Mouse (Mus musculus) forebrain, postnatal 0 days (tissue): ENCODE data around the gene Fkbp2. TPM values are rescaled to one million over a fixed set of nuclear protein-coding genes. Genes with fewer than 3 reads are reported as not detected.

Experiments used
- ATAC-seq: fragments of 200-750 bp; cut with Nextera tagmentation; 2 replicates; pipeline ENCODE4 v1.8.0; 2017; ENCODE audit warnings: mild to moderate bottlenecking, moderate library complexity
- DNase-seq: peaks from one replicate; pipeline ENCODE4 v3.0.0-alpha.2; 2015
- H3K27ac ChIP-seq: fragments of 300-500 bp; sonication (generic); 2 replicates; pipeline ENCODE4 v1.5.1; 2014; ENCODE audit warnings: low read depth, mild to moderate bottlenecking, antibody characterized with exemption, low read length, moderate library complexity, mixed read lengths
- H3K27me3 ChIP-seq: fragments of 300-500 bp; sonication (generic); 2 replicates; pipeline ENCODE4 v1.6.1; 2014; ENCODE audit warnings: mild to moderate bottlenecking, low read length, mixed read lengths; ENCODE audit not compliant: insufficient read depth
- H3K36me3 ChIP-seq: fragments of 300-500 bp; sonication (generic); 2 replicates; pipeline ENCODE4 v1.6.1; 2014; ENCODE audit warnings: mild to moderate bottlenecking, moderate library complexity; ENCODE audit not compliant: insufficient read depth
- H3K4me1 ChIP-seq: fragments of 300-500 bp; sonication (generic); 2 replicates; pipeline ENCODE4 v1.6.1; 2014; ENCODE audit warnings: antibody characterized with exemption; ENCODE audit not compliant: insufficient read depth
- H3K4me2 ChIP-seq: fragments of 300-500 bp; sonication (generic); 2 replicates; pipeline ENCODE4 v1.6.1; 2014; ENCODE audit warnings: low read depth, mild to moderate bottlenecking, moderate library complexity
- H3K4me3 ChIP-seq: fragments of 300-500 bp; sonication (generic); 2 replicates; pipeline ENCODE4 v1.5.1; 2014; ENCODE audit warnings: low read depth, low read length, mixed read lengths
- H3K9ac ChIP-seq: fragments of 300-500 bp; sonication (generic); 2 replicates; pipeline ENCODE4 v1.6.1; 2014; ENCODE audit warnings: mild to moderate bottlenecking
- H3K9me3 ChIP-seq: fragments of 300-500 bp; sonication (generic); 2 replicates; pipeline ENCODE4 v1.6.1; 2016; ENCODE audit warnings: low read length
- CTCF ChIP-seq: sonication (generic); IDR thresholded peaks from 2 replicates; pipeline ENCODE4 v1.5.1; 2016; ENCODE audit warnings: antibody characterized with exemption, control low read depth, low read depth
- WGBS: fragments of 180-500 bp; shearing (Covaris S2); extraction: QIAGEN DNeasy Blood & Tissue Kit; methylation state at CpG from one replicate; pipeline ENCODE4 v1.1.7; 2014; 5-methylcytosine and 5-hydroxymethylcytosine counted together
- polyA plus RNA-seq: library from polyadenylated mRNA; unstranded; fragments of >200 nt; fragmentation: Nextera tagmentation; extraction: Ambion mirVana; gene quantifications from 2 replicates; pipeline ENCODE4 v1.2.1, GENCODE M21; 2015
- total RNA-seq: library from RNA; depleted of rRNA; stranded (reverse); fragments of >200 nt; gene quantifications from 2 replicates; pipeline ENCODE4 v1.2.3, GENCODE M21; 2014; rRNA removed

Fkbp2 gene
- total and polyA plus RNA-seq, 2 experiments from 2014 or later: 26.8 to 106 TPM

DNA sequence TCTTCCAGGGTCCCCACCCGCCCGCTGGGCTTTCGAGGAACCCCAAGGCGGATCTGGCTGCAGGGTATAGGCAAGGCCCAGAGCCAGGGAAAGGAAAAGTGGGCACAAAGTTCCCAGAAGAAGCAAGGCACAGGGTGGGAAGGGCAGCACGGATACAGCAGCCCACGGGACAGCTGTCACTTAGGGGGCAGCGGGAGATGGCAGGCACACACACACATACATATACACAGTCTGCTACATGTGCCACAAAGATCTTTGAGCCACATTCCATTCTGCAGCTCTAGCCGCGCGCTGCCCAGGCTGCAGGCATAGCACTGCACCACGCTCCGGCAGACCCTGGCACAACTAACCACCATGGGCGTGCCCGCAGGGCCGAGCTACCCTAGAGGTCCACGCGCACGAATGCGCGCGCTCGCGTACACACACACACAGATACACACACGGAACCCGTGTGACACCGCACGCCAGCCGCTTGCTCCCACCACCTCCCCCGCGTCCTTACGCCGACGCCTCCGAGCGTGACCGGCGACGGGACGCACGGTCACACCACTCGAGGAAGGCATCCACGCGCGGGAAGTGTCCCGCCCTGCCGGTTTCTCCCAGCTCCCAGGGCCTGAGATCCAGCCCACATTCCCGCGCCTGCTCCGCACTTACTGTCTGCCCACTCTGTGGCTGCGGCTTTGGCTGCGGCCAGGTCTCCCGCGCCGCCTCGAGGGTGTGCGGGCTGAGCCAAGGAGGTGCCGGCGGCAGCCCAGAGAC, 46.7 kb downstream of the Fkbp2 start:
- ATAC-seq: peak; percentile 82
- peak overlapping the region; percentile 41 for H3K4me3 ChIP-seq
- H3K27ac ChIP-seq: no peak overlapping the region
- H3K9ac ChIP-seq: peak overlapping the region; percentile 44
- no peak for TF ChIP-seq CTCF
- 0 out of 2 replicates have a peak, but pooled peaks cover 4% of the 10 kb centered on the region for H3K4me1 ChIP-seq
- H3K27me3 ChIP-seq: peaks cover 27% of the 10 kb centered on the region
- 0 out of 2 replicates have a peak, but pooled peaks cover 4% of the 10 kb centered on the region for H3K36me3 ChIP-seq
- WGBS: 4% methylated on average over 58 of the region's 58 CpGs
- peak overlapping the region; percentile 67 for H3K4me2 ChIP-seq
- DNase-seq: peak; percentile 58
- no peaks in the 10 kb centered on the region for H3K9me3 ChIP-seq

DNA sequence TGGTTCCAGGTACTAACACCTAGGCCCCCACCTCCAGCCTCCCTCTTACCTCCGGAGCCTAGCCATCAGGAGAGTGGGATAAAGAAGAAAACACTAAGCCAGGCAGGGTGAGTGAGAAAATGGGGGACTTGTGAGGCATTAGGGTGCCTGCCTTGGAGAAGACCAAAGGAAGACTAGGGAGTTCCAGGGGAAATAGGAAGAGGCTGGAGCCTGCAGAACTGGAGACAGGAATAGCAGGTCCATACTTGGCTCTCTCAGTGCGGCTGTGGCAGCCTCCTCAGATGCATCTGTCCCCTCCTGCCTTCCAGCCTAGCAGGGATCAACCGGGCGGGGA, 47.2 kb downstream of the Fkbp2 start:
- 0 out of 2 replicates have a peak, but pooled peaks cover under 1% of the 10 kb centered on the region for H3K36me3 ChIP-seq
- no peaks in the 10 kb centered on the region for H3K9me3 ChIP-seq
- H3K4me1 ChIP-seq: 0 out of 2 replicates have a peak, but pooled peaks cover 4% of the 10 kb centered on the region
- H3K27ac ChIP-seq: no peak overlapping the region
- peak overlapping the region; percentile 41 for H3K4me3 ChIP-seq
- DNase-seq: no peak
- ATAC-seq: 0 out of 2 replicates have a peak, but pooled peaks have one; percentile 1
- H3K27me3 ChIP-seq: peaks cover 29% of the 10 kb centered on the region
- 24% methylated on average over 4 of the region's 4 CpGs for WGBS
- H3K9ac ChIP-seq: no peak overlapping the region; the same call in 1 of the 2 replicates
- peak overlapping the region; percentile 67 for H3K4me2 ChIP-seq
- no peak for TF ChIP-seq CTCF

DNA sequence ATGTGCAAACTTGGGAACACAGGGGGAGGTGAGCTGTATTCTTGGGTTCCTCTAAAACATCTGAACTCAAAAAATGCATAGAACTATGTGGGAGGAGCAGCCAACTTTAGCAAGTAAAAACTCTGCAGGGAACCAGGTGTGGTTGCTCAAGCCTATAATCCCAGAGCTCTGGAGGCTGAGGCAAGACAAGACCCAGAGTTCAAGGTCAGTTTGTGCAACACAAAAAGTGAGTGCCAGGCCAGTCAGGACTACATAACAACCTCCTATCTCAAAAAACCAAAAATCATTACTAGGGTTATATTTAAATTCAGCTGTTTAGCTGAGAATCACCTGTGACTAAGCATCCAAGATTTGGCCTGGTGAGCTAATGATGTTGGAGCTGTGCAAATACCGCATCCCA, 48.3 kb downstream of the Fkbp2 start:
- Histone ChIP-seq H3K4me2 (no peak overlapping the region), H3K27me3 (peaks cover 40% of the 10 kb centered on the region), H3K36me3 (no peaks in the 10 kb centered on the region), H3K9ac (no peak overlapping the region), H3K27ac (no peak overlapping the region), H3K4me1 (0 out of 2 replicates have a peak, but pooled peaks cover 4% of the 10 kb centered on the region), H3K4me3 (no peak overlapping the region), H3K9me3 (no peaks in the 10 kb centered on the region)
- WGBS: 28% methylated on average over 1 of the region's 1 CpGs
- ATAC-seq (no peak), DNase-seq (no peak)
- no peak for TF ChIP-seq CTCF

DNA sequence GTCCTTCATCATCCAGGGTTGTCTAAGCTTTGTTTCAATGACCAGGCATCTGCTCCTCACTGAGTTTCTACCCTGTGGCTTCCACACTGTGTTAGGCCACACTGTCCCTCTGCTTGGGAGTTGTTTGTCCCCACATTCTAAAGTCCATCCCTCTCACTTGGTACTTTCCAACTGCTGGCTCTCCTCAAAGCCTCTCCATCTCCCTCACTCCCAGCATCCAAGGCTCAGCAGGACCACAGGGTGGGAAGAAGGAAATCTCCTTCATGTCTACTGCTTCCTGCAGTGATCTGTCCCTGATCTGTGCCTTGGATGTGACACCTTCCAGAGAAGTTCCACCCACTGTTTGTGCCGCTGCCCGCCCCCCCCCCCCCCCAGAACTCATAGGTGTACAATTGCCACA, 49.3 kb downstream of the Fkbp2 start:
- no peak for ATAC-seq
- H3K4me2 ChIP-seq: no peak overlapping the region
- no peaks in the 10 kb centered on the region for H3K36me3 ChIP-seq
- H3K27ac ChIP-seq: no peak overlapping the region
- H3K9ac ChIP-seq: no peak overlapping the region
- no peak for TF ChIP-seq CTCF
- 0% methylated on average over 1 of the region's 2 CpGs for WGBS
- H3K27me3 ChIP-seq: peaks cover 50% of the 10 kb centered on the region
- H3K9me3 ChIP-seq: no peaks in the 10 kb centered on the region
- H3K4me1 ChIP-seq: 0 out of 2 replicates have a peak, but pooled peaks cover 4% of the 10 kb centered on the region
- H3K4me3 ChIP-seq: no peak overlapping the region
- no peak for DNase-seq

DNA sequence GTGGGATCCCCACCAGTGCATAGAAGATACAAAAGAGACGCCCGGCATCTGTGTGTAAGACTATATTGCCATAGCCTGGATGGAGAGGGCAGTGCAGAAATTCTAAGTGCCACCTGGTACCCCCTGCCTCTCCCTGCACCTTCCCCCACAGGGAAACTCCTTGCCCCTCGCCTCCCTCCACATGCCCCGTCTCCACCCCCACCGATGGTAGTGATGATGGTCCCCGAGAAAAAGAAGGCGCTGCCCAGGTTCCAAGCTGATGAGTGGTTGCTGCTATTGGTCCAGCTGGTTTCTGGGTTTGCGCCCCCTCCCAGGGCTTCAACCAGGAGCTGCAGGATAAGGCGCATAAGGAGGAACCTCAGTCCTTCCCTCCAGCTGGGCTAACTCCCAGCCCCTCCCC, 52.2 kb downstream of the Fkbp2 start:
- H3K9me3 ChIP-seq: no peaks in the 10 kb centered on the region
- no peak for TF ChIP-seq CTCF
- ATAC-seq (no peak), DNase-seq (no peak)
- no peak overlapping the region for H3K4me2 ChIP-seq
- no peaks in the 10 kb centered on the region for H3K36me3 ChIP-seq
- peaks cover 66% of the 10 kb centered on the region for H3K27me3 ChIP-seq
- no peak overlapping the region for H3K27ac ChIP-seq
- H3K9ac ChIP-seq: no peak overlapping the region
- no peak overlapping the region for H3K4me3 ChIP-seq
- no peaks in the 10 kb centered on the region for H3K4me1 ChIP-seq
- 11% methylated on average over 9 of the region's 9 CpGs for WGBS

Other genes starting within 250 kb of the Fkbp2 start
- gene Rps6ka4, start 139.9 kb downstream of the Fkbp2 start, total RNA-seq: 18.0 and 24.2 TPM in 2 replicates
- gene Rps6ka4, start 139.9 kb downstream of the Fkbp2 start, polyA plus RNA-seq: 11.2 and 14.3 TPM in 2 replicates
- gene Ccdc88b, start 122.3 kb downstream of the Fkbp2 start, total RNA-seq: 0.57 and 3.5 TPM in 2 replicates
- gene Ccdc88b, start 122.3 kb downstream of the Fkbp2 start, polyA plus RNA-seq: 0.30 and 0.67 TPM in 2 replicates
- gene Trmt112, start 70.8 kb downstream of the Fkbp2 start, total RNA-seq: 52.3 and 69.6 TPM in 2 replicates
- 102 and 103 TPM in 2 replicates for gene Trmt112, start 70.8 kb downstream of the Fkbp2 start, polyA plus RNA-seq
- gene Prdx5, start 70.4 kb downstream of the Fkbp2 start, total RNA-seq: 182 and 199 TPM in 2 replicates
- 424 and 467 TPM in 2 replicates for gene Prdx5, start 70.4 kb downstream of the Fkbp2 start, polyA plus RNA-seq
- gene Esrra, start 58.7 kb downstream of the Fkbp2 start, total RNA-seq: 42.6 and 43.0 TPM in 2 replicates
- gene Esrra, start 58.7 kb downstream of the Fkbp2 start, polyA plus RNA-seq: 6.4 and 8.4 TPM in 2 replicates
- 0.71 and 1.6 TPM in 2 replicates for gene Catsperz, start 55.1 kb downstream of the Fkbp2 start, total RNA-seq
- gene Catsperz, start 55.1 kb downstream of the Fkbp2 start, polyA plus RNA-seq: 1.2 and 2.4 TPM in 2 replicates
- gene Kcnk4, start 46.0 kb downstream of the Fkbp2 start, total RNA-seq: 8.8 and 12.7 TPM in 2 replicates
- 8.6 and 8.7 TPM in 2 replicates for gene Kcnk4, start 46.0 kb downstream of the Fkbp2 start, polyA plus RNA-seq
- 56.5 and 94.9 TPM in 2 replicates for gene Bad, start 38.6 kb downstream of the Fkbp2 start, total RNA-seq
- 95.3 and 111 TPM in 2 replicates for gene Bad, start 38.6 kb downstream of the Fkbp2 start, polyA plus RNA-seq
- 65.4 and 75.2 TPM in 2 replicates for gene Gpr137, start 38.0 kb downstream of the Fkbp2 start, total RNA-seq
- gene Gpr137, start 38.0 kb downstream of the Fkbp2 start, polyA plus RNA-seq: 68.5 and 77.6 TPM in 2 replicates
- 226 and 269 TPM in 2 replicates for gene Ppp1r14b, start 5.5 kb downstream of the Fkbp2 start, total RNA-seq
- gene Ppp1r14b, start 5.5 kb downstream of the Fkbp2 start, polyA plus RNA-seq: 201 and 269 TPM in 2 replicates
- gene Plcb3, start 4.0 kb downstream of the Fkbp2 start, total RNA-seq: 12.8 and 13.1 TPM in 2 replicates
- 7.3 and 10.0 TPM in 2 replicates for gene Plcb3, start 4.0 kb downstream of the Fkbp2 start, polyA plus RNA-seq
- 24.9 and 28.4 TPM in 2 replicates for gene Vegfb, start 7.2 kb upstream of the Fkbp2 start, total RNA-seq
- gene Vegfb, start 7.2 kb upstream of the Fkbp2 start, polyA plus RNA-seq: 52.8 and 64.6 TPM in 2 replicates
- 15.1 and 20.2 TPM in 2 replicates for gene Dnajc4, start 12.1 kb upstream of the Fkbp2 start, total RNA-seq
- 20.7 and 24.8 TPM in 2 replicates for gene Dnajc4, start 12.1 kb upstream of the Fkbp2 start, polyA plus RNA-seq
- gene Nudt22, start 15.6 kb upstream of the Fkbp2 start, total RNA-seq: 7.9 and 9.5 TPM in 2 replicates
- gene Nudt22, start 15.6 kb upstream of the Fkbp2 start, polyA plus RNA-seq: 14.3 and 15.3 TPM in 2 replicates
- 16.2 and 16.3 TPM in 2 replicates for gene Trpt1, start 15.6 kb upstream of the Fkbp2 start, total RNA-seq
- 18.2 and 18.7 TPM in 2 replicates for gene Trpt1, start 15.6 kb upstream of the Fkbp2 start, polyA plus RNA-seq
- gene Fermt3, start 39.0 kb upstream of the Fkbp2 start, total RNA-seq: 4.4 and 6.0 TPM in 2 replicates
- 2.6 and 3.6 TPM in 2 replicates for gene Fermt3, start 39.0 kb upstream of the Fkbp2 start, polyA plus RNA-seq
- 124 and 133 TPM in 2 replicates for gene Stip1, start 59.5 kb upstream of the Fkbp2 start, total RNA-seq
- 146 and 156 TPM in 2 replicates for gene Stip1, start 59.5 kb upstream of the Fkbp2 start, polyA plus RNA-seq
- gene Macrod1, start 76.3 kb upstream of the Fkbp2 start, total RNA-seq: 8.1 and 9.4 TPM in 2 replicates
- 8.0 and 8.5 TPM in 2 replicates for gene Macrod1, start 76.3 kb upstream of the Fkbp2 start, polyA plus RNA-seq
- 8.1 and 8.8 TPM in 2 replicates for gene Flrt1, start 125.2 kb upstream of the Fkbp2 start, total RNA-seq
- gene Flrt1, start 125.2 kb upstream of the Fkbp2 start, polyA plus RNA-seq: 6.7 and 11.3 TPM in 2 replicates
- gene Otub1, start 225.8 kb upstream of the Fkbp2 start, total RNA-seq: 248 and 252 TPM in 2 replicates
- 286 and 290 TPM in 2 replicates for gene Otub1, start 225.8 kb upstream of the Fkbp2 start, polyA plus RNA-seq
- 735 and 828 TPM in 2 replicates for gene Cox8a, start 237.1 kb upstream of the Fkbp2 start, total RNA-seq
- 1,247 and 1,523 TPM in 2 replicates for gene Cox8a, start 237.1 kb upstream of the Fkbp2 start, polyA plus RNA-seq